Mouse (Mus musculus): ENCODE measurements around the gene Ankrd50. TPM values are rescaled to one million over a fixed set of nuclear protein-coding genes. Genes with fewer than 3 reads are reported as not detected.

Gene Ankrd50
- polyA plus RNA-seq, 1 experiment = 33.1 TPM

GRCm38 (mm10) chr3:38491702-38492101 lies 7.1 kb upstream of the Ankrd50 start:
- Histone ChIP-seq H3K4me1 (ENCODE audit: control insufficient read depth, insufficient read depth, low read length) (no peaks in the 10 kb centered on the region), H3K4me3 (ENCODE audit: insufficient read depth, low read length) (no peak overlapping the region), H3K27ac (ENCODE audit: insufficient read depth, low read length) (no peak overlapping the region)
- TF ChIP-seq CTCF (IDR thresholded peaks at IDR 0.05; ENCODE audit: extremely low read depth, insufficient read depth, low read length) = no peak

DNA sequence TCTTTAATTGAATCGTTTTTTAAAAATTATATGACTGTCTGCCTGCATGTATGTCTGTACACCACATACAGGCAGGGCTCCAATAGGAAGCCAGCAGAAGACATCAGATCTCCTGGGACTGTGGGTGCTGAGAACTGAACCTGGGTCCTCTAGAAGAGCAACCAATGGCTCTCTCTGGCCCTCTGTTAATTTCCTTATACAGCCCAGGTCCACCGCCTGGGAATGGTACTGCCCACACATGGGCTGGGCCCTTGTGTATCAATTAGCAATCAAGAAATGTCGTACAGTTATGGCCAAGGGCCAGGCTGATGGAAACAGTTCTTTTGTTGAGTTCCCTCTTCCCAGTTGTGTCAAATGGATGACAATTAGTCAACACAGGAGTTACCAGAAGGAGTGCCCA lies 6.6 kb upstream of the Ankrd50 start:
- H3K27ac ChIP-seq (ENCODE audit: insufficient read depth, low read length) = no peak overlapping the region
- no peaks in the 10 kb centered on the region for H3K4me1 ChIP-seq (ENCODE audit: control insufficient read depth, insufficient read depth, low read length)
- no peak overlapping the region for H3K4me3 ChIP-seq (ENCODE audit: insufficient read depth, low read length)
- TF ChIP-seq POLR2A (IDR thresholded peaks at IDR 0.05; ENCODE audit: extremely low read depth, insufficient read depth, low read length) (no peak), CTCF (IDR thresholded peaks at IDR 0.05; ENCODE audit: extremely low read depth, insufficient read depth, low read length) (no peak)

DNA sequence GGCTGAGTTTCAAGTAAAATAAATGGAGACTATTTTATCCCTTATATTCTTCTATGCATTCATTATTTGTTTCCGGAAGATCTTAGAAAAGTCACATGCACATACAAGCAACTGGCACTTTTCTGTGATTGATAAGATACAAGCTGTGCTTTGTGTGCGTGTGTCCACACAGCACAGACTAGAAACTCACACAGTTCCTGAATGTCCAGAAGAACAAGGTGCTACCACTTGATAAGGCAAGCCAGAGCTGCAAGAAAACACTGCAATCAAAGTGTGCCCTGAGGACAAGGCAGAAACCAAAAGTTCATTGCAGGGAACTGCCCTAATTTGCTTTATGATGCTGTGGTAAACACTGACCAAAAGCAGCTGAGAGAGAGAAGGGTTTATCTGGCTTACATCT lies 6.1 kb upstream of the Ankrd50 start:
- TF ChIP-seq CTCF (IDR thresholded peaks at IDR 0.05; ENCODE audit: extremely low read depth, insufficient read depth, low read length) = no peak
- no peak for TF ChIP-seq POLR2A (IDR thresholded peaks at IDR 0.05; ENCODE audit: extremely low read depth, insufficient read depth, low read length)
- no peaks in the 10 kb centered on the region for H3K4me1 ChIP-seq (ENCODE audit: control insufficient read depth, insufficient read depth, low read length)
- H3K4me3 ChIP-seq (ENCODE audit: insufficient read depth, low read length) = no peak overlapping the region
- no peak overlapping the region for H3K27ac ChIP-seq (ENCODE audit: insufficient read depth, low read length)

DNA sequence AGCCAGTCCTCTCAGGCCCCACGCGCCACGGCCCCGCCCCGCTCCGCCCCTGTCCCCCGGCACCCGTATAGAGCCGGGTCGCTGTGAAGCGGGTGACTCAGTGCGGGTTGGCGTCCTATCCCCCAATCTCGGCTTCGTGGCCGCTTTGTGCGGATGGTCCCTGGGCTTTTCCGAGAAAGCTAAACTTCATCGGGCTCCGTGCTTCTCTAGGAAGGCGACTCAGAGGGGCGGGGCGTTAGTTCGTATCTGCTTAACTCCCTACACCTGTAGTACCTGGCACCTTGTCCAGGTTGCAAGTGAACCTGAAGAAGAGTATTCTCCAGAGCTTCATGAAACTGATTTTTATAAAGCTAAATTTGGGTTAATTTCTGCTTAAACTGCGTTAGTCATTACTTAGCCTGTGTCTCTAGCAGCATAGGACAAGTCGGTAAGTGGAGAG lies 482 bp upstream of the Ankrd50 start:
- Histone ChIP-seq H3K4me3 (ENCODE audit: insufficient read depth, low read length) (peak overlapping the region; percentile 61), H3K27ac (ENCODE audit: insufficient read depth, low read length) (no peak overlapping the region), H3K4me1 (ENCODE audit: control insufficient read depth, insufficient read depth, low read length) (peaks cover 10% of the 10 kb centered on the region)
- TF ChIP-seq POLR2A (IDR thresholded peaks at IDR 0.05; ENCODE audit: extremely low read depth, insufficient read depth, low read length) = peak; percentile 73; the same call in 1 of the 2 replicates
- no peak for TF ChIP-seq CTCF (IDR thresholded peaks at IDR 0.05; ENCODE audit: extremely low read depth, insufficient read depth, low read length)

- peaks cover 10% of the 10 kb centered on the region for H3K4me1 ChIP-seq (ENCODE audit: control insufficient read depth, insufficient read depth, low read length)
- H3K27ac ChIP-seq (ENCODE audit: insufficient read depth, low read length) = no peak overlapping the region
- peak overlapping the region; percentile 61 for H3K4me3 ChIP-seq (ENCODE audit: insufficient read depth, low read length)
- no peak for TF ChIP-seq CTCF (IDR thresholded peaks at IDR 0.05; ENCODE audit: extremely low read depth, insufficient read depth, low read length)
- no peak for TF ChIP-seq POLR2A (IDR thresholded peaks at IDR 0.05; ENCODE audit: extremely low read depth, insufficient read depth, low read length)
Measured at GRCm38 (mm10) chr3:38483551-38483950, 1.1 kb downstream of the Ankrd50 start.

DNA sequence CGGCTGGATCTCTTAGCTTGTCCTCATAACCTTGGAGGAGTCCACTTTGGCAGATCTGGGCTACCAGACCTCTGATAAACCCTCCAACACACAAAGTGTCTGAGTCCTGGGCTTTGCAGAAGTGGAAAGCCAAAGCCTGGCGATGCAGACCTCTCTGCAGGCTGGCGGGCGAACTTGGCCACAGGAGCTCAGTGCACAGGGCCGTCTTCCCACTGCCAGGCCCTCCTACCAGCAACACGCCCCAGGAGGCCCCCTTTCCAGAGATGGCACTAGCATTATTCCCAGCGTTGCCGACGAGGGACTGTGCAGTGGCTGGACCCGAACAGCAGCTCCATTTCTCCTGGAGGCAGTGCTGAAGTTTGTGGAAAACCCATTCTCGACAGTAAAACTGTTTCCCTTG lies 1.9 kb downstream of the Ankrd50 start:
- Histone ChIP-seq H3K27ac (ENCODE audit: insufficient read depth, low read length) (no peak overlapping the region), H3K4me1 (ENCODE audit: control insufficient read depth, insufficient read depth, low read length) (peaks cover 11% of the 10 kb centered on the region), H3K4me3 (ENCODE audit: insufficient read depth, low read length) (peak overlapping the region; percentile 61)
- TF ChIP-seq CTCF (IDR thresholded peaks at IDR 0.05; ENCODE audit: extremely low read depth, insufficient read depth, low read length) (no peak), POLR2A (IDR thresholded peaks at IDR 0.05; ENCODE audit: extremely low read depth, insufficient read depth, low read length) (no peak)

DNA sequence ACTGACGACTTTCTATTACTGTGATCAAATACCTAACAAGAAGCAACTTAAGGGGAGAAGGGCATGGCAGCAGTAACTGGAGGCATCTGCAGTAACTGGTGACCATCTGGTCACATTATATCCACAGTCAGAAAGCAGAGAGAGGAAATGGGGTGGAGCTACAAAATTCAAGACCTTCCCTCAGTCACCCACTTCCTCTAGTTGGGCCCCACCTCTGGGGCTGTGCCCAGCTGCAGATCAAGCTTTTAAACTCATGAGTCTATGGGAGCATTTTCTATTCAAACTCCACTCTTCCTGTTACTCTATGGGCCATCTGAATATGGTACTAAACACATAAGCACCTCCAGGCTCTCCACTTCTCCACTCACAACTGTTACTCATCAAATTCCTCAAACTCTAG lies 3.5 kb downstream of the Ankrd50 start:
- no peak overlapping the region for H3K27ac ChIP-seq (ENCODE audit: insufficient read depth, low read length)
- TF ChIP-seq POLR2A (IDR thresholded peaks at IDR 0.05; ENCODE audit: extremely low read depth, insufficient read depth, low read length) (no peak), CTCF (IDR thresholded peaks at IDR 0.05; ENCODE audit: extremely low read depth, insufficient read depth, low read length) (no peak)
- no peak overlapping the region; the same call in 1 of the 2 replicates for H3K4me3 ChIP-seq (ENCODE audit: insufficient read depth, low read length)
- peaks cover 11% of the 10 kb centered on the region for H3K4me1 ChIP-seq (ENCODE audit: control insufficient read depth, insufficient read depth, low read length)

DNA sequence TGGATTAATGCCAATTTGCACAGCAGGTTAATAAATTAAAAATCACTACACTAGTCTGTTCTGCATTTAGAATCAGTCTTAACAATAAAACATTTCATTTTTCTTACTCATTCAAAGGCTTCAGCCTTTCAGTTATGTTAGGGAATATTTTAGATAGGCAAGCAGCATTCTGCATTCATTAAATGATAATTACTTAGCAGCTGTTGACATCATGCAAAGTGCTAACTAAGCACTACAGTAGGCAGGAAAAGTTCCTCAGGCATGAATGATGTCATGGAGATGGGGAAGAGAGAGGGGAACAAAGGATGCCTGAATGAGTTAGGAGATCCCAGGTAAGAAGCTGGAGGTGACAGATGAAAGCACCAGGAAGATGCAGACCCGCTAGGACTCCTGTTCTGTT lies 6.7 kb downstream of the Ankrd50 start:
- TF ChIP-seq CTCF (IDR thresholded peaks at IDR 0.05; ENCODE audit: extremely low read depth, insufficient read depth, low read length) (no peak), POLR2A (IDR thresholded peaks at IDR 0.05; ENCODE audit: extremely low read depth, insufficient read depth, low read length) (no peak)
- no peak overlapping the region for H3K27ac ChIP-seq (ENCODE audit: insufficient read depth, low read length)
- H3K4me1 ChIP-seq (ENCODE audit: control insufficient read depth, insufficient read depth, low read length) = peaks cover 10% of the 10 kb centered on the region
- H3K4me3 ChIP-seq (ENCODE audit: insufficient read depth, low read length) = no peak overlapping the region

DNA sequence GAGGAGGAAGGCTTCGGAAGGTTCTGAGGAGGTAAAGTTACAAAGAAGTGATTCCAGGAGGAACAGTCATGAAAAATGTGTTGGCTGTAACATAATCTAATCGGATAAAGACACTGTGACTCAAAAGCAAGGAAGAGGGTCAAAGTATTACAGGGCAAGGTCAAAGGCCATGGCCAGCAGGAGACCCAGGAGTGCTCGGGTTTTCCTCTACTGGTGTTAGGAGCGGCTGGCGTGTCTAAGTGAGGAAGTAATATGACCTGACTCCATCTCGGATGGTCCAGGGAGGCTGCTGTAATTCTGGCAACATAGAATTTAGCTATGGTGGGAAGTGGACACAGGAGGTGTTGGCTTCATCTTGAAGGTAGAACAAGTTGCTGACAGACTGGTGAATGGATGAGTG lies 9.1 kb downstream of the Ankrd50 start:
- H3K4me1 ChIP-seq (ENCODE audit: control insufficient read depth, insufficient read depth, low read length) = peaks cover 3% of the 10 kb centered on the region; the same call in 1 of the 2 replicates
- no peak overlapping the region for H3K27ac ChIP-seq (ENCODE audit: insufficient read depth, low read length)
- no peak for TF ChIP-seq POLR2A (IDR thresholded peaks at IDR 0.05; ENCODE audit: extremely low read depth, insufficient read depth, low read length)
- no peak for TF ChIP-seq CTCF (IDR thresholded peaks at IDR 0.05; ENCODE audit: extremely low read depth, insufficient read depth, low read length)
- no peak overlapping the region for H3K4me3 ChIP-seq (ENCODE audit: insufficient read depth, low read length)

DNA sequence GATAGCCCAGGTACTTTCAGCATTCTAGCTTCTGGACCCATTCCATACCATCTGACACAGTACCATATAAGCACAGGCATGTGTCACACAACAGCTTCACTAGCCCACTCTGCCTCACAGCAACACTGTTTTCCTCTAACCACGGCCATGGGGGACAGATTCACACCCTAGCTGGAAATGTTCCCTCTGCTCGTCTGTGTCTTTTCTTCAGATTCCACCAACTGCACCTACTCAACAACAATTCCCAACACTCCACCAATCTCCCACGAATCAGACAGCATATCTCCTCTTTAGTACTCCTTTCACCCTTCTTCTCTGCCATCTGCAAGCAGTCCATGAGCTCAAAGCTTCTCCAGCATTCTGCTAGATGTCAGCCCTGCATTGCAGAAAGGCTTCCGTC lies 11.5 kb downstream of the Ankrd50 start:
- Histone ChIP-seq H3K4me3 (ENCODE audit: insufficient read depth, low read length) (no peak overlapping the region), H3K27ac (ENCODE audit: insufficient read depth, low read length) (no peak overlapping the region), H3K4me1 (ENCODE audit: control insufficient read depth, insufficient read depth, low read length) (peaks cover 1% of the 10 kb centered on the region; the same call in 1 of the 2 replicates)
- TF ChIP-seq POLR2A (IDR thresholded peaks at IDR 0.05; ENCODE audit: extremely low read depth, insufficient read depth, low read length) (no peak), CTCF (IDR thresholded peaks at IDR 0.05; ENCODE audit: extremely low read depth, insufficient read depth, low read length) (no peak)
